Mouse (Mus musculus): ENCODE measurements at regions not wholly inside any gene's neighbourhood (a gene's known extent, or its start where the extent isn't known, plus 50 kb on each side); places are given as distances from the start of the nearest gene placed in this dataset.

GRCm38 (mm10) chr13:69952061-69952460 is 149.9 kb downstream of the Med10 start:
- no peak for TF ChIP-seq POLR2A (IDR thresholded peaks at IDR 0.05; ENCODE audit: control insufficient read depth, low read depth, low read length)
- no peak for TF ChIP-seq CTCF (IDR thresholded peaks at IDR 0.05; ENCODE audit: control insufficient read depth, insufficient read depth, insufficient replicate concordance, low read depth, low read length)
